Mouse (Mus musculus) spleen, adult 2 months (tissue): Measurements from ENCODE around the gene Gls2.

Source experiments
- CTCF ChIP-seq: fragments of 200-500 bp; IDR thresholded peaks from 2 replicates; pipeline ENCODE4 v1.5.1; 2011; ENCODE audit warnings: mild to moderate bottlenecking, inconsistent platforms; ENCODE audit not compliant: insufficient read depth, insufficient read length, insufficient replicate concordance; ENCODE audit errors: extremely low read depth
- POLR2A ChIP-seq: fragments of 200-500 bp; IDR thresholded peaks from 2 replicates; pipeline ENCODE4 v1.6.1; 2011; ENCODE audit warnings: low read depth, low read length, inconsistent platforms

DNA sequence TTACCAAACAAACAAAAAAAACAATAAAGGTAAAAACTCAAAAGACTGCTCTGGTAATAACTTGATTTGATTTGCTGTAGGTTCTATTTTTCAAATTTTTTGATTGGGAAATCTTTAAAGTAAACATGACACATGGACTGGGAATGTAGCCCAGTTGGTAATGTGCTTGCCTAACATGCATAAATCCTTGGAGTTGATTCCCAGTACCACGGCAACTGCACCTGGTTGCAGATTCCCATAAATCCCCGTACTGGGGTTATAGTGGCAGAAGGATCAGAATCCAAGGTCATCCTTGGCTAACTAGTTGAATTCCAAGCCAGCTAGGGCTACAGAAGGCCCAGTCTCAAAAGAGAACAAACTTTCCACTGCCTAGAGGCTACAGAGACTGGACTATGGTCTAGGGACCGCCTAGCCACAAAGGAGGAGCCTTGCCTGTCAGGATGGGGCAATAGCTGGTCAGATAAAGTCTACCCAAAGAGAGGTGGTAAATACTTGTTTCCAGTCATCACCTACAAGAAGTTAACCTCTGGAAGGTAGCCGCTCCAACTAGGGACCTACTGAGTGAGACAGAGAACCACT, 59.5 kb downstream of the Gls2 start, which contains the start of gene Apon:
- no peak for TF ChIP-seq POLR2A
- TF ChIP-seq CTCF, result no peak
